Mouse (Mus musculus): ENCODE results near the gene Elmod3. TPM values are rescaled to one million over a fixed set of nuclear protein-coding genes. Genes with fewer than 3 reads are reported as not detected.
"Not testable (repeated sequence)": the region's sequence is repeated elsewhere in the genome, so short reads cannot be mapped to it uniquely, and the experiment has no call there.

Gene Elmod3
- total RNA-seq, 1 experiment from 2014 or later, result 24.4 TPM

- peak; percentile 42 for DNase-seq
Observed at GRCm38 (mm10) chr6:72534035-72534809, 64.0 kb downstream of the Elmod3 start.

GRCm38 (mm10) chr6:72533555-72533954 is 64.7 kb downstream of the Elmod3 start:
- not testable (repeated sequence) for DNase-seq

GRCm38 (mm10) chr6:72532580-72532979 is 65.6 kb downstream of the Elmod3 start:
- DNase-seq, result no peak

GRCm38 (mm10) chr6:72528410-72529151 is 69.6 kb downstream of the Elmod3 start:
- DNase-seq, result peak; percentile 55

- DNase-seq, result no peak
Observed at GRCm38 (mm10) chr6:72527070-72527469, 71.1 kb downstream of the Elmod3 start.

- no peak for DNase-seq
Observed at GRCm38 (mm10) chr6:72524160-72524559, 74.1 kb downstream of the Elmod3 start.

GRCm38 (mm10) chr6:72523222-72523621 is 75.0 kb downstream of the Elmod3 start:
- DNase-seq, result no peak

- no peak for DNase-seq
Observed at GRCm38 (mm10) chr6:72522288-72522687, 75.9 kb downstream of the Elmod3 start.

- no peak for DNase-seq
Observed at GRCm38 (mm10) chr6:72521607-72522006, 76.6 kb downstream of the Elmod3 start, which contains the start of gene Sh2d6. Gene Sh2d6, minus strand, starts transcription at chr6:72521707.

- no peak for DNase-seq
Observed at GRCm38 (mm10) chr6:72520904-72521303, 77.3 kb downstream of the Elmod3 start.

- no peak for DNase-seq
Observed at GRCm38 (mm10) chr6:72519892-72520663, 78.1 kb downstream of the Elmod3 start.

GRCm38 (mm10) chr6:72519303-72519702 is 78.9 kb downstream of the Elmod3 start:
- DNase-seq, result no peak

- DNase-seq, result no peak
Observed at GRCm38 (mm10) chr6:72518842-72519241, 79.4 kb downstream of the Elmod3 start.

Other genes starting within 250 kb of the Elmod3 start
- 20.7 and 23.2 TPM in 2 replicates for gene Tmem150a, start 243.0 kb downstream of the Elmod3 start, total RNA-seq (2021)
- 368 and 473 TPM in 2 replicates for gene Rnf181, start 231.5 kb downstream of the Elmod3 start, total RNA-seq (2021)
- 35.2 and 51.8 TPM in 2 replicates for gene Vamp5, start 217.9 kb downstream of the Elmod3 start, total RNA-seq (2021)
- 117 and 154 TPM in 2 replicates for gene Vamp8, start 207.7 kb downstream of the Elmod3 start, total RNA-seq (2021)
- gene Ggcx, start 184.1 kb downstream of the Elmod3 start, total RNA-seq (2021), result 52.5 and 56.9 TPM in 2 replicates
- gene Mat2a, start 158.9 kb downstream of the Elmod3 start, total RNA-seq (2021), result 199 and 214 TPM in 2 replicates
- 0.39 TPM in 1 of 2 replicates, not detected in the other for gene Sh2d6, start 76.7 kb downstream of the Elmod3 start, total RNA-seq (2021)
- gene Capg, start 54.0 kb downstream of the Elmod3 start, total RNA-seq (2021), result 30.3 and 48.1 TPM in 2 replicates
- 309 and 334 TPM in 2 replicates for gene Retsat, start 62 bp upstream of the Elmod3 start, total RNA-seq (2021)
- gene Tgoln1, start 18.6 kb upstream of the Elmod3 start, total RNA-seq (2021), result 176 and 187 TPM in 2 replicates
- gene Tcf7l1, start 190.8 kb upstream of the Elmod3 start, total RNA-seq (2021), result 10.0 and 13.1 TPM in 2 replicates

Measured in adrenal gland, postnatal 25 days (tissue).